Mouse (Mus musculus): ENCODE data around the gene Fam110a. TPM values are rescaled to one million over a fixed set of nuclear protein-coding genes. Genes with fewer than 3 reads are reported as not detected.

The Fam110a gene
- polyA plus RNA-seq, 1 experiment, result 16.2 TPM

DNA sequence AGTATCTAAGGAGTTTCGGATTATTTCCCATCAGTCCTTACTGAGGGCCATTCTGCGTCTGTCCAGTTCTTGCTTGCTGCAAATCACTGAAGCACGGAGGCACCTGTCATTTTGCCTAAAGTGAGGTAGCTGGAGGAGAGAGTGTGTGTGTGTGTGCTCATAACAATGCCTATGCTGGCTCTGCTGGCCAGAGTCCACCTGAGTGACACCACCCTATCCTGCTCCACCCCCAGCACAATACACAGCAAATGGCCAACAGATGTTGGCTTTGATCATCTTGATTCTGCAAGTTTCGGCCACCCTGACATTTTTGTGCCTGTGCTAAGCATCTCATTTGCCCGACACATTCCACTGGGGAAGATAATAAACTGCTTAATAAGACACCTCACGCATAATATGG lies 1.5 kb downstream of the Fam110a start:
- H3K4me3 ChIP-seq (ENCODE audit: insufficient read depth, low read depth, low read length), result no peak overlapping the region
- WGBS, result 53% methylated on average over 6 of the region's 6 CpGs
- TF ChIP-seq CTCF (conservative IDR thresholded peaks at IDR 0.05; ENCODE audit: insufficient read depth, insufficient read length, low read depth, low read length), result no peak
- no peaks in the 10 kb centered on the region for H3K36me3 ChIP-seq (ENCODE audit: control insufficient read depth, insufficient read depth, low read length)
- H3K27me3 ChIP-seq (replicated peaks; ENCODE audit: control insufficient read depth, insufficient read depth, low read length), result no peaks in the 10 kb centered on the region
- H3K27ac ChIP-seq (ENCODE audit: insufficient read depth, low read depth, low read length), result peak overlapping the region; percentile 5; the same call in 1 of the 2 replicates
- peak; percentile 68 for DNase-seq
- peaks cover 29% of the 10 kb centered on the region for H3K4me1 ChIP-seq (ENCODE audit: control insufficient read depth, insufficient read depth, low read length)

DNA sequence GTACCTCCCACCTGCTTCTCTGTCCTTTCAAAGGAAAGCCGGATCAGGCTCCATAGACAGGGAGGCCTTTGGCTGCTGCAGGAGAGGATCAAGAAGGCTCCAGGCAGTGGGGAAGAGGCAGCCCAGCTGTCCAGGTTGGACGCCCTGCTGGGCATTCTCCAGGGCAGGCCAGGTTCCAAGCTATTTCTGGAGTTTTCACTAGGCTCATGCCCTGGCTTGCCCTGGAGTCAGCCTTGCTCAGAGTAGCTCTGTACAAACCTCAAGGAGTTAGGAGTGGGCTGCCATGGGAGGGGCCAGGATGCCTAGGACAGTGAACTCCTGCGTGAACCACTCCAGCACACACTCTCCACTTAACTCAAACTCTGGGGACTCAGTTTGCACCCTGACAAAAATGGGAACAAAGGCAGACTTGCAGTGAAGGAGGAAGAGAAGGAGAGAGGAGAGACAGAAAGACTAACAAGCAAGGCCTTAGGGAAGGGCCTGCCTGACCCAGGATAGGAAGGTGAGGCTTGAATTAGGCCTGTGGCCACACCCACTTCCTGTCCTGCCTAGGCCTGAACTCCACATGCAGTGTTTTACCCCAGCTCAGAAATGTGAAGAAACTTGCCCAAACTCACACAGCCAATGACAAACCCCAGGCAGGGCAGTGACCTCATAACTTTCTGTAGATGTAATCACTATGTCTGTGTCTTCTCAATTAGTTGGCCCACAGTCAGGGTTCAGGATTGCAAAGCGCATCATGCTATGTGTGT lies 2.2 kb downstream of the Fam110a start:
- Histone ChIP-seq H3K27ac (ENCODE audit: insufficient read depth, low read depth, low read length) (peak overlapping the region; percentile 5; the same call in 1 of the 2 replicates), H3K27me3 (replicated peaks; ENCODE audit: control insufficient read depth, insufficient read depth, low read length) (no peaks in the 10 kb centered on the region), H3K4me1 (ENCODE audit: control insufficient read depth, insufficient read depth, low read length) (peaks cover 29% of the 10 kb centered on the region), H3K4me3 (ENCODE audit: insufficient read depth, low read depth, low read length) (no peak overlapping the region), H3K36me3 (ENCODE audit: control insufficient read depth, insufficient read depth, low read length) (no peaks in the 10 kb centered on the region)
- TF ChIP-seq CTCF (conservative IDR thresholded peaks at IDR 0.05; ENCODE audit: insufficient read depth, insufficient read length, low read depth, low read length), result no peak
- no peak for TF ChIP-seq POLR2A (IDR thresholded peaks at IDR 0.05; ENCODE audit: low read depth, low read length)
- DNase-seq, result peak; percentile 42
- WGBS, result 65% methylated on average over 4 of the region's 4 CpGs

DNA sequence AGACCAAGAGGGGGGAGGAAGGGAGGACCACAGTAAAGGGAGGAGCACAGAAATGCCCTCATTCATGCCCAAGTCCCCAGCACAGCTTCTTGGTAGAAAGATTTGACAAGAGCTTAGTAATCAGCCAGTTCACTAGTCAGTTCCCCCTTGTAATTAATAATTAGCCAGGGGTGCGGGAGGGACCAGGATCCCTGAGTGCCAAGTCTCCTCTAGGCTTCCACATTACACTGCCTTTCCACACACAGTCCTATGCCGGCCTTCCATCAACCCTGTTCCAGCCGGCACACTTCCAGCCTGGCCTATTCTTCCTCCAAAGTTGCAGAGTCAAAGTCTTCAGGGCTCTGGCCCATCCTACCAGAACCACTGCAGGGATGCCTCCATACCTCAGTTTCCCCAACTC lies 4.0 kb downstream of the Fam110a start:
- H3K4me1 ChIP-seq (ENCODE audit: control insufficient read depth, insufficient read depth, low read length), result peaks cover 34% of the 10 kb centered on the region
- no peaks in the 10 kb centered on the region for H3K36me3 ChIP-seq (ENCODE audit: control insufficient read depth, insufficient read depth, low read length)
- peak; percentile 92 for DNase-seq
- H3K4me3 ChIP-seq (ENCODE audit: insufficient read depth, low read depth, low read length), result no peak overlapping the region
- no peak overlapping the region; the same call in 1 of the 2 replicates for H3K27ac ChIP-seq (ENCODE audit: insufficient read depth, low read depth, low read length)
- TF ChIP-seq CTCF (conservative IDR thresholded peaks at IDR 0.05; ENCODE audit: insufficient read depth, insufficient read length, low read depth, low read length) (no peak), POLR2A (IDR thresholded peaks at IDR 0.05; ENCODE audit: low read depth, low read length) (no peak)
- H3K27me3 ChIP-seq (replicated peaks; ENCODE audit: control insufficient read depth, insufficient read depth, low read length), result no peaks in the 10 kb centered on the region
- WGBS, result 39% methylated on average over 3 of the region's 3 CpGs

DNA sequence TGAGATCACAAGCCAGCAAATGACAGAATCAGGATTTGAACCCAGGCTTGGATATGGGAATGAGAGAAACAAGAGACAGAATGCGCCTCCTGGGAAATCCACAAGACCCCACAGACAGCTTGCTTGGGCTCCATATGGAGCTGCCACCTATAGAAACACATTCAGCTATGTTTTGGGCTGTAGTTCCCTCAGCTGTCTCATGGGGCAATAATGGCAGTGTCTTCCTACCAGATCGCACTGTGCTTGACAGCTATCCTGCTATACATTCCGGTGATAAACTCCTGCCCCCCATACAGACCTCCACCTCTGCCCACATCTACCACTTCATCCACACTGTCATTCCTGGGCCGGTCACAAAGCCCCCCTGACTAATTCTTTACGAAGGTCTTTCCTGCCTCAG lies 4.7 kb downstream of the Fam110a start:
- Histone ChIP-seq H3K4me1 (ENCODE audit: control insufficient read depth, insufficient read depth, low read length) (peaks cover 34% of the 10 kb centered on the region), H3K4me3 (ENCODE audit: insufficient read depth, low read depth, low read length) (no peak overlapping the region), H3K36me3 (ENCODE audit: control insufficient read depth, insufficient read depth, low read length) (no peaks in the 10 kb centered on the region), H3K27ac (ENCODE audit: insufficient read depth, low read depth, low read length) (no peak overlapping the region), H3K27me3 (replicated peaks; ENCODE audit: control insufficient read depth, insufficient read depth, low read length) (no peaks in the 10 kb centered on the region)
- WGBS, result 89% methylated on average over 5 of the region's 5 CpGs
- TF ChIP-seq POLR2A (IDR thresholded peaks at IDR 0.05; ENCODE audit: low read depth, low read length), result no peak
- TF ChIP-seq CTCF (conservative IDR thresholded peaks at IDR 0.05; ENCODE audit: insufficient read depth, insufficient read length, low read depth, low read length), result no peak
- DNase-seq, result no peak

DNA sequence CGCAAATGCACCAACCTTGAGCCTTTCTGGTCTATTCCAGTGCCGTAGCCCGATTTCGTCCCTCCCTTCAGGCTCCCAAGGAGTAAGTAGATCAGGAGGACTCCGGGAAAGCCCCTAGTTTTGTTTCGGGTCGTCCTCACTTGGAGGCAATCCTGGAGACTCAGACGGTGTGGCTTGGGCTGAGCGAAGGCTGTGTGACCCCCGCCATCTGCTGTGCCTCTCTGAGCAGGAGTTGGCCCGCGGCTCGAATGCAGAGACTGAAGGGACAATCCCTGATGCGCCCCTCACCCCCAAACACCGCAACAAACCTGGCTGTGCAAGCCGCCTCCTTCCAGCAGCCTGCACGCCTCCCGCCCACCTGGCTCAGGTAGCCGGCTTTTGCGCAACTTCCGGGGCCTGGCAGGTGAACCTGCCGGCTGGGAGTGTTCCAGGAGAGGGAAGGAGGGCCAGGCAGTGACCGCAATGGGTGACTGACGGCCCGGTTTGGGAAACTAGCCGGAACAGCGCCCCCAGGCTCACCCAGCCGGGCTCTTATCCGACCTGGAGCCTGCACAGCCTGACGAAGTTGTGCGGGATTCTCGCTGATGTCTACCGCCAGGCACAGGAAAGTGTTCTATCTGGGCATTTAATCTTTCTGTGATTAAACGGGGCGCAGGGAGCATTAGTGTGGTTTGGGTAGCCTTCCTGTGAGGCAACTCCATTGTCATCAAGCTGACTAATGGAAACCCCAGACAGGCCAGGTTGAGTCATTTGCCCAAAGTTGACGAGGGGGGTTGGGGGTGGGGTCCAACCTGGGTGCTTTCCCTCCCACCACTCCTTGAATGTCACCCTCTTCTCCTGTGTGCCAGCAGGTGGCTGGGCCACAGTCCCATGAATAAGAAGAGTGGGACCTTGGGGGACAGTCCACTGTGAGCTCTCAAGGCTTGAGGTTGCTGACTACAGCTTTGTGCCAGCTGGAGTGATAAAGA lies 6.1 kb downstream of the Fam110a start:
- DNase-seq, result peak; percentile 89
- TF ChIP-seq POLR2A (IDR thresholded peaks at IDR 0.05; ENCODE audit: low read depth, low read length), result no peak
- peak; percentile 22; the same call in 1 of the 2 replicates for TF ChIP-seq CTCF (conservative IDR thresholded peaks at IDR 0.05; ENCODE audit: insufficient read depth, insufficient read length, low read depth, low read length)

DNA sequence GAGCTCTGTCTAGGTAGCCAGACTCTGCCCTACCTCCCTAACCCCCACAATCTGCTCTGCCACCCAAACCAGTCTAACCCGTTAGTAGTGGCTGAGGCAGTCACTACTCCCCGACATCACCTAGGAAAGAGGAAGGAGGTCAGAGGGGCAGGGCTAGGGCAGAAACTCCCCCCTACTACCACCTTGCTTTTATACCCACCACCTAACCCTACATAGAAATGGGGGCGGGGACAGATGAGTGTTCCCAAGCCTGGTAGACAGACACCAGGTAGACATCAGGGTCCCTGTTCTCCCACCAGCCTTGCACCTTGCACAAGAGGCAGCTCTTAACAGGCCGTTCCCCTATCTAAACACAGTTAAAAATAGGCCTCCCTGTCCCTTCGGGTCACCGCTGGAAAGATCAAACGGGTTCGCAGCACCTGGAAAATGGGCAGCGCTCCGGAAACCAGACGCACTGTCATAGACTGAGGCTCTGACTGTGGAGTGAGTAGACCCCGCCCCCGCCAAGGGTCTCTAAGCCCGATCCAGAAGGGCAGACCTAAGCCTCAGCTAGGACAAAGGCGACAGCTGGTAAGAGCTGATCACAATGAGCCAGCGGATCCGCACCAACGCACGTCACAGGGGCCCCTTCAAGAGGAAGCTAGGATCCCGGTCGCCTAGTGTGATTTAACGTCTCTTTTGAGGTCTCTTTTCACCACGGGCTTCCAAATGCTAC lies 7.0 kb downstream of the Fam110a start:
- Histone ChIP-seq H3K4me1 (ENCODE audit: control insufficient read depth, insufficient read depth, low read length) (peaks cover 22% of the 10 kb centered on the region), H3K36me3 (ENCODE audit: control insufficient read depth, insufficient read depth, low read length) (no peaks in the 10 kb centered on the region), H3K4me3 (ENCODE audit: insufficient read depth, low read depth, low read length) (peak overlapping the region; percentile 58), H3K27ac (ENCODE audit: insufficient read depth, low read depth, low read length) (peak overlapping the region; percentile 54), H3K27me3 (replicated peaks; ENCODE audit: control insufficient read depth, insufficient read depth, low read length) (no peaks in the 10 kb centered on the region)
- DNase-seq, result no peak
- TF ChIP-seq CTCF (conservative IDR thresholded peaks at IDR 0.05; ENCODE audit: insufficient read depth, insufficient read length, low read depth, low read length), result no peak
- no peak for TF ChIP-seq POLR2A (IDR thresholded peaks at IDR 0.05; ENCODE audit: low read depth, low read length)
- WGBS, result 44% methylated on average over 23 of the region's 23 CpGs

More for the DNA sequence above, 6.1 kb downstream of the Fam110a start:
- H3K27ac ChIP-seq (ENCODE audit: insufficient read depth, low read depth, low read length), result peak overlapping the region; percentile 86
- no peaks in the 10 kb centered on the region for H3K27me3 ChIP-seq (replicated peaks; ENCODE audit: control insufficient read depth, insufficient read depth, low read length)
- H3K36me3 ChIP-seq (ENCODE audit: control insufficient read depth, insufficient read depth, low read length), result no peaks in the 10 kb centered on the region
- H3K4me1 ChIP-seq (ENCODE audit: control insufficient read depth, insufficient read depth, low read length), result peaks cover 28% of the 10 kb centered on the region
- 32% methylated on average over 36 of the region's 36 CpGs for WGBS
- peak overlapping the region; percentile 58 for H3K4me3 ChIP-seq (ENCODE audit: insufficient read depth, low read depth, low read length)
